Mouse (Mus musculus): ENCODE data around the gene Flii. TPM values are rescaled to one million over a fixed set of nuclear protein-coding genes. Genes with fewer than 3 reads are reported as not detected.

Flii gene
- polyA plus RNA-seq (2012; rRNA removed) = 282 and 308 TPM in 2 replicates

GRCm38 (mm10) chr11:60726601-60727391, at the start of gene Flii:
Flii (minus strand) TSS chr11:60727263.

GRCm38 (mm10) chr11:60728260-60728761, 1.2 kb upstream of the Flii start, which contains the start of gene Mief2:
Mief2 (plus strand) TSS chr11:60728398.

GRCm38 (mm10) chr11:60699524-60700075, 27.5 kb downstream of the Flii start, which contains the start of gene Llgl1:
Llgl1 (plus strand) TSS chr11:60699723.

Other genes with a start within 250 kb of the Flii start
- 29.3 and 30.5 TPM in 2 replicates for gene Alkbh5, start 190.9 kb downstream of the Flii start, polyA plus RNA-seq (2012; rRNA removed)
- gene Llgl1, start 27.5 kb downstream of the Flii start, polyA plus RNA-seq (2012; rRNA removed) = 52.3 and 53.9 TPM in 2 replicates
- gene Mief2, start 1.1 kb upstream of the Flii start, polyA plus RNA-seq (2012; rRNA removed) = 17.8 and 23.9 TPM in 2 replicates
- 6.1 and 6.6 TPM in 2 replicates for gene Top3a, start 50.1 kb upstream of the Flii start, polyA plus RNA-seq (2012; rRNA removed)
- 7.1 and 7.4 TPM in 2 replicates for gene Smcr8, start 50.3 kb upstream of the Flii start, polyA plus RNA-seq (2012; rRNA removed)
- gene Shmt1, start 84.5 kb upstream of the Flii start, polyA plus RNA-seq (2012; rRNA removed) = 25.7 and 26.4 TPM in 2 replicates
- gene Dhrs7b, start 103.4 kb upstream of the Flii start, polyA plus RNA-seq (2012; rRNA removed) = 21.7 and 25.0 TPM in 2 replicates
- gene Tmem11, start 152.0 kb upstream of the Flii start, polyA plus RNA-seq (2012; rRNA removed) = 72.2 and 80.5 TPM in 2 replicates
- gene Natd1, start 187.5 kb upstream of the Flii start, polyA plus RNA-seq (2012; rRNA removed) = 16.7 and 19.1 TPM in 2 replicates
- 35.8 and 44.1 TPM in 2 replicates for gene Map2k3, start 204.8 kb upstream of the Flii start, polyA plus RNA-seq (2012; rRNA removed)